Mouse (Mus musculus): ENCODE data around the gene Txlnb. TPM values are rescaled to one million over a fixed set of nuclear protein-coding genes. Genes with fewer than 3 reads are reported as not detected.
A peak's percentile ranks its signal among the peaks of the same experiment; 100 is the strongest.
"Not testable (repeated sequence)": the region's sequence is repeated elsewhere in the genome, so short reads cannot be mapped to it uniquely, and the experiment has no call there.

Txlnb gene
- polyA plus RNA-seq, 2 experiments, result 0.02 to 0.06 TPM

GRCm38 (mm10) chr10:17801788-17802187, 5.8 kb downstream of the Txlnb start:
- no peak for ATAC-seq (ENCODE audit: insufficient read depth)
- Histone ChIP-seq H3K9me3 (ENCODE audit: control insufficient read depth, low read length) (no peaks in the 10 kb centered on the region), H3K36me3 (replicated peaks; ENCODE audit: control insufficient read depth, insufficient read depth, low read depth) (no peaks in the 10 kb centered on the region), H3K4me2 (ENCODE audit: low read depth) (no peak overlapping the region), H3K4me3 (ENCODE audit: insufficient read depth in 1 of 2, low read depth in 2 of 2, low read length in 2 of 2) (no peak overlapping the region), H3K27me3 (ENCODE audit: control insufficient read depth, insufficient read depth, low read length) (no peaks in the 10 kb centered on the region), H3K27ac (no peak overlapping the region), H3K4me1 (replicated peaks; ENCODE audit: control insufficient read depth in 2 of 2, insufficient read depth in 2 of 2, low read length in 1 of 2) (peaks cover 0 to 3% of the 10 kb centered on the region in 2 experiments; a peak in 1 of 4 replicates), H3K9ac (replicated peaks) (no peak overlapping the region)
- TF ChIP-seq CTCF (IDR thresholded peaks at IDR 0.05; ENCODE audit: low read depth), result no peak
- 51% methylated on average over 2 of the region's 2 CpGs for WGBS (ENCODE audit: insufficient replicate concordance)
- no peak for DNase-seq (ENCODE audit: low read depth in 3 of 3, low spot score in 3 of 3)

GRCm38 (mm10) chr10:17808526-17808925, 12.5 kb downstream of the Txlnb start:
- no peak overlapping the region for H3K9ac ChIP-seq (replicated peaks)
- no peaks in the 10 kb centered on the region for H3K9me3 ChIP-seq (ENCODE audit: control insufficient read depth, low read length)
- H3K4me2 ChIP-seq (ENCODE audit: low read depth), result no peak overlapping the region
- no peaks in the 10 kb centered on the region for H3K36me3 ChIP-seq (replicated peaks; ENCODE audit: control insufficient read depth, insufficient read depth, low read depth)
- H3K4me3 ChIP-seq (ENCODE audit: insufficient read depth in 1 of 2, low read depth in 2 of 2, low read length in 2 of 2), result no peak overlapping the region
- H3K27me3 ChIP-seq (ENCODE audit: control insufficient read depth, insufficient read depth, low read length), result no peaks in the 10 kb centered on the region
- TF ChIP-seq EP300 (IDR thresholded peaks at IDR 0.05; ENCODE audit: low read depth), result no peak
- TF ChIP-seq CTCF (IDR thresholded peaks at IDR 0.05; ENCODE audit: low read depth), result no peak
- no peaks in the 10 kb centered on the region for H3K4me1 ChIP-seq (replicated peaks; ENCODE audit: control insufficient read depth in 2 of 2, insufficient read depth in 2 of 2, low read length in 1 of 2)
- no peak overlapping the region for H3K27ac ChIP-seq
- ATAC-seq (ENCODE audit: insufficient read depth), result no peak
- WGBS (ENCODE audit: insufficient replicate concordance), result 83% methylated on average over 1 of the region's 1 CpGs
- DNase-seq (ENCODE audit: low read depth in 3 of 3, low spot score in 3 of 3), result no peak

- Histone ChIP-seq H3K27me3 (ENCODE audit: control insufficient read depth, insufficient read depth, low read length) (no peaks in the 10 kb centered on the region), H3K4me1 (replicated peaks; ENCODE audit: control insufficient read depth in 2 of 2, insufficient read depth in 2 of 2, low read length in 1 of 2) (no peaks in the 10 kb centered on the region), H3K9ac (replicated peaks) (no peak overlapping the region), H3K36me3 (replicated peaks; ENCODE audit: control insufficient read depth, insufficient read depth, low read depth) (no peaks in the 10 kb centered on the region), H3K9me3 (ENCODE audit: control insufficient read depth, low read length) (no peaks in the 10 kb centered on the region), H3K4me2 (ENCODE audit: low read depth) (no peak overlapping the region), H3K4me3 (ENCODE audit: insufficient read depth in 1 of 2, low read depth in 2 of 2, low read length in 2 of 2) (no peak overlapping the region), H3K27ac (no peak overlapping the region)
- ATAC-seq (ENCODE audit: insufficient read depth) (no peak), DNase-seq (ENCODE audit: low read depth in 3 of 3, low spot score in 3 of 3) (no peak)
- WGBS (ENCODE audit: insufficient replicate concordance), result 78% methylated on average over 11 of the region's 11 CpGs
- no peak for TF ChIP-seq EP300 (IDR thresholded peaks at IDR 0.05; ENCODE audit: low read depth)
- no peak for TF ChIP-seq CTCF (IDR thresholded peaks at IDR 0.05; ENCODE audit: low read depth)
Observed at GRCm38 (mm10) chr10:17815052-17815451, 19.0 kb downstream of the Txlnb start.

- H3K4me1 ChIP-seq (replicated peaks; ENCODE audit: control insufficient read depth in 2 of 2, insufficient read depth in 2 of 2, low read length in 1 of 2); DNase-seq (ENCODE audit: low read depth in 3 of 3, low spot score in 3 of 3); H3K27ac ChIP-seq; H3K4me3 ChIP-seq (ENCODE audit: insufficient read depth in 1 of 2, low read depth in 2 of 2, low read length in 2 of 2); ATAC-seq (ENCODE audit: insufficient read depth); H3K9ac ChIP-seq (replicated peaks); H3K9me3 ChIP-seq (ENCODE audit: control insufficient read depth, low read length); H3K36me3 ChIP-seq (replicated peaks; ENCODE audit: control insufficient read depth, insufficient read depth, low read depth); H3K4me2 ChIP-seq (ENCODE audit: low read depth); H3K27me3 ChIP-seq (ENCODE audit: control insufficient read depth, insufficient read depth, low read length): not testable (repeated sequence)
- 77% methylated on average over 7 of the region's 7 CpGs for WGBS (ENCODE audit: insufficient replicate concordance)
Observed at GRCm38 (mm10) chr10:17820422-17820821, 24.4 kb downstream of the Txlnb start.

GRCm38 (mm10) chr10:17827391-17827790, 31.4 kb downstream of the Txlnb start:
- ATAC-seq (ENCODE audit: insufficient read depth) (no peak), DNase-seq (ENCODE audit: low read depth in 3 of 3, low spot score in 3 of 3) (no peak)
- Histone ChIP-seq H3K4me3 (ENCODE audit: insufficient read depth in 1 of 2, low read depth in 2 of 2, low read length in 2 of 2) (no peak overlapping the region), H3K27ac (no peak overlapping the region), H3K9ac (replicated peaks) (no peak overlapping the region), H3K27me3 (ENCODE audit: control insufficient read depth, insufficient read depth, low read length) (no peaks in the 10 kb centered on the region), H3K4me1 (replicated peaks; ENCODE audit: control insufficient read depth in 2 of 2, insufficient read depth in 2 of 2, low read length in 1 of 2) (no peaks in the 10 kb centered on the region), H3K4me2 (ENCODE audit: low read depth) (peak overlapping the region; percentile 17), H3K9me3 (ENCODE audit: control insufficient read depth, low read length) (no peaks in the 10 kb centered on the region), H3K36me3 (replicated peaks; ENCODE audit: control insufficient read depth, insufficient read depth, low read depth) (no peaks in the 10 kb centered on the region)
- no peak for TF ChIP-seq CTCF (IDR thresholded peaks at IDR 0.05; ENCODE audit: low read depth)
- no peak for TF ChIP-seq EP300 (IDR thresholded peaks at IDR 0.05; ENCODE audit: low read depth)
- 11% methylated on average over 12 of the region's 12 CpGs for WGBS (ENCODE audit: insufficient replicate concordance)

- Histone ChIP-seq H3K4me2 (ENCODE audit: low read depth) (no peak overlapping the region), H3K4me3 (ENCODE audit: insufficient read depth in 1 of 2, low read depth in 2 of 2, low read length in 2 of 2) (no peak overlapping the region), H3K9me3 (ENCODE audit: control insufficient read depth, low read length) (no peaks in the 10 kb centered on the region), H3K27me3 (ENCODE audit: control insufficient read depth, insufficient read depth, low read length) (no peaks in the 10 kb centered on the region), H3K27ac (no peak overlapping the region), H3K4me1 (replicated peaks; ENCODE audit: control insufficient read depth in 2 of 2, insufficient read depth in 2 of 2, low read length in 1 of 2) (no peaks in the 10 kb centered on the region), H3K36me3 (replicated peaks; ENCODE audit: control insufficient read depth, insufficient read depth, low read depth) (no peaks in the 10 kb centered on the region), H3K9ac (replicated peaks) (no peak overlapping the region)
- DNase-seq (ENCODE audit: low read depth in 3 of 3, low spot score in 3 of 3) (no peak), ATAC-seq (ENCODE audit: insufficient read depth) (no peak)
- no peak for TF ChIP-seq EP300 (IDR thresholded peaks at IDR 0.05; ENCODE audit: low read depth)
- TF ChIP-seq CTCF (IDR thresholded peaks at IDR 0.05; ENCODE audit: low read depth), result no peak
- WGBS (ENCODE audit: insufficient replicate concordance), result 71% methylated on average over 4 of the region's 4 CpGs
Observed at GRCm38 (mm10) chr10:17829205-17829604, 33.2 kb downstream of the Txlnb start.
